Mouse (Mus musculus): ENCODE data around the gene Atp5b. TPM values are rescaled to one million over a fixed set of nuclear protein-coding genes. Genes with fewer than 3 reads are reported as not detected.

Gene Atp5b
- polyA plus RNA-seq (2015; fragmentation: Nextera tagmentation; extraction: Ambion mirVana): 2,423 and 2,704 TPM in 2 replicates

- 0% methylated on average over 33 of the region's 34 CpGs for WGBS
- Histone ChIP-seq H3K9me3 (ENCODE audit: control insufficient read depth, low read length) (no peaks in the 10 kb centered on the region), H3K27ac (ENCODE audit: low read depth, low read length) (peak within 1 kb of the TSS; percentile 87), H3K9ac (ENCODE audit: low read depth, low read length) (peak within 1 kb of the TSS; percentile 84), H3K36me3 (ENCODE audit: control insufficient read depth, insufficient read depth, low read length) (peaks cover 17% of the 10 kb centered on the region), H3K4me3 (ENCODE audit: low read length) (peak within 1 kb of the TSS; percentile 67), H3K4me2 (ENCODE audit: low read length) (peak within 1 kb of the TSS; percentile 80), H3K27me3 (replicated peaks; ENCODE audit: control insufficient read depth, insufficient read depth, low read length) (no peaks in the 10 kb centered on the region), H3K4me1 (ENCODE audit: control insufficient read depth, insufficient read depth, low read depth, low read length) (peaks cover 13% of the 10 kb centered on the region)
- ATAC-seq: peak; percentile 99
Observed at GRCm38 (mm10) chr10:128082880-128083421, at the start of gene Atp5b. TSS of gene Atp5b (plus strand) at chr10:128083273.

DNA sequence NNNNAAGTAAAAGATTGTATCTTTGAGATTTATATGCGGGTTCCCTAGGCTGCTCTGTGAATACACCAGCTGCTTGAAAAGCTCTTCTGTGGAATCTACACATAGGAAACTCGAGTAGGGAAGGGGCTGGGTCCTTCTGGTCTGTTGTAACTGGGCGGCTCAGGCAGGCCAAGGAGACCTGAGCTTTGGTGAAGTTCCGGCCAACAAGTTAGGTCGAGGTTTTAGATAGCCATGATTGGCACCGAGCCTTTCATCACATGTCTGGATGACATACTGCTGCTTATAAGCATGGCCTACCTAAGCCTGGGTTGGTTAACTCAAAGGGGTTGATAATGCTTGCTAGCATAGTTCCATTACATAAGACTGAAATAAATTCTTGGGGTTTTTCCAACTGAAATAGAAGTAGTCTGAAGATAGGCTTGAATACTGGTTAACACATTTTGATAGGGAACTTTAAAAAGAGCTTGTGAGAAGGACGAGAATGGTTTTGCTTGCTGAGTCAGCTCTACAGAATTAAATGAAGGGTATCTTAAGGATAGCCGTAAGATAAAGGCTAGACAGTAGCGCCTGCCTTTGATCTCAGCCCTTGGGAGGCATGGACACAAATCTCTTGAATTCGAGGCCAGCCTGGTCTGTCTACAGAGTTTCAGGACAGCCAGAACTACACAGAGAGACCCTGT lies 46.2 kb upstream of the Atp5b start:
- no peaks in the 10 kb centered on the region for H3K9me3 ChIP-seq (ENCODE audit: control insufficient read depth, low read length)
- no peak for ATAC-seq
- H3K9ac ChIP-seq (ENCODE audit: low read depth, low read length): peak overlapping the region; percentile 90
- no peak overlapping the region; the same call in 1 of the 2 replicates for H3K27ac ChIP-seq (ENCODE audit: low read depth, low read length)
- 7% methylated on average over 10 of the region's 10 CpGs for WGBS
- peaks cover 24% of the 10 kb centered on the region for H3K36me3 ChIP-seq (ENCODE audit: control insufficient read depth, insufficient read depth, low read length)
- H3K4me1 ChIP-seq (ENCODE audit: control insufficient read depth, insufficient read depth, low read depth, low read length): peaks cover 23% of the 10 kb centered on the region
- H3K4me3 ChIP-seq (ENCODE audit: low read length): peak overlapping the region; percentile 77
- H3K27me3 ChIP-seq (replicated peaks; ENCODE audit: control insufficient read depth, insufficient read depth, low read length): no peaks in the 10 kb centered on the region
- H3K4me2 ChIP-seq (ENCODE audit: low read length): peak overlapping the region; percentile 88

GRCm38 (mm10) chr10:128037921-128038320 lies 45.2 kb upstream of the Atp5b start:
- Histone ChIP-seq H3K4me3 (ENCODE audit: low read length) (no peak overlapping the region), H3K36me3 (ENCODE audit: control insufficient read depth, insufficient read depth, low read length) (peaks cover 24% of the 10 kb centered on the region), H3K4me1 (ENCODE audit: control insufficient read depth, insufficient read depth, low read depth, low read length) (peaks cover 23% of the 10 kb centered on the region), H3K27me3 (replicated peaks; ENCODE audit: control insufficient read depth, insufficient read depth, low read length) (no peaks in the 10 kb centered on the region), H3K4me2 (ENCODE audit: low read length) (peak overlapping the region; percentile 22; the same call in 1 of the 2 replicates), H3K27ac (ENCODE audit: low read depth, low read length) (no peak overlapping the region), H3K9me3 (ENCODE audit: control insufficient read depth, low read length) (no peaks in the 10 kb centered on the region), H3K9ac (ENCODE audit: low read depth, low read length) (no peak overlapping the region)
- no peak for ATAC-seq
- 59% methylated on average over 3 of the region's 3 CpGs for WGBS

DNA sequence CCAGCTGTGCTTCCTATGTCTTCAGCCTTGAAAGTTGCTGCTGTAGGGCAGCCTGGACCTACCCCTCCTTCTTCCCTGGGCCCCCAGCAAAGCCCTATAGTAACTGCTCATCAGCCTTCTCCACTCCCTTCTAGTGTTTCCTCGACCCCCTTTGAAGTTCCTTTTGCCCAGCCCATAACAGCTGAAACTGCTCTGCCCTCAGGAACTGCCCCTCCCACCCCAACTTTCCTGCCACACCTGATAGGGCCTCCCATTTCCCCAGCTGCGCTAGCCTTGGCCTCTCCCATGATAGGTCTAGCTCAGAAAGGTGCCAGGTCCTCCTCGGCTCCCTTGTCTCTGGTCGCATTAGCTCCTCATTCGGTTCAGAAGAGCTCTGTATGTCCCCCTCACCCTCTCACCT lies 43.9 kb upstream of the Atp5b start:
- H3K9ac ChIP-seq (ENCODE audit: low read depth, low read length): no peak overlapping the region
- H3K27ac ChIP-seq (ENCODE audit: low read depth, low read length): no peak overlapping the region
- peaks cover 26% of the 10 kb centered on the region for H3K36me3 ChIP-seq (ENCODE audit: control insufficient read depth, insufficient read depth, low read length)
- 74% methylated on average over 5 of the region's 5 CpGs for WGBS
- no peak for ATAC-seq
- H3K9me3 ChIP-seq (ENCODE audit: control insufficient read depth, low read length): no peaks in the 10 kb centered on the region
- H3K4me3 ChIP-seq (ENCODE audit: low read length): no peak overlapping the region
- no peaks in the 10 kb centered on the region for H3K27me3 ChIP-seq (replicated peaks; ENCODE audit: control insufficient read depth, insufficient read depth, low read length)
- peaks cover 23% of the 10 kb centered on the region for H3K4me1 ChIP-seq (ENCODE audit: control insufficient read depth, insufficient read depth, low read depth, low read length)
- H3K4me2 ChIP-seq (ENCODE audit: low read length): no peak overlapping the region

DNA sequence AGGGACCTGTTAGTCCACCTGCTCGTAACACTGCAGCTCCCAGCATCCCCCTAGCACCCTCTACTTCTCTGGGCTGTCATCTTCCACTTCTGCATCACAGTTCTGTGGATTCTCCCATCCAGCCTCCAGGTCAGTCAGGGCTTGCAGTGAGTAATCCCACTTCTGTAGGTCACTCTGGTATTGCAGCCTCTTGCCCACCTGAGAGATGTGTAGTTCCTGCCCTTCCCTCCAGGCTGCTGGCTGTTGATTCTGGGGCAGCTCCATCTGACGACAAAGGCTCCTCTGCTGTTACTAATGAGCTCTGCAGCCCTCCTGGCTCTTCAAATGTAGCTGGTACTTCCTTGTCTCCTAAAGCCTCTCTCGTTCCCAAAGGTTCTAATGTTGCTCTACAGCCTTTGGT lies 43.2 kb upstream of the Atp5b start:
- Histone ChIP-seq H3K9ac (ENCODE audit: low read depth, low read length) (no peak overlapping the region), H3K9me3 (ENCODE audit: control insufficient read depth, low read length) (no peaks in the 10 kb centered on the region), H3K36me3 (ENCODE audit: control insufficient read depth, insufficient read depth, low read length) (peaks cover 29% of the 10 kb centered on the region), H3K27ac (ENCODE audit: low read depth, low read length) (no peak overlapping the region), H3K4me3 (ENCODE audit: low read length) (no peak overlapping the region), H3K4me1 (ENCODE audit: control insufficient read depth, insufficient read depth, low read depth, low read length) (peaks cover 19% of the 10 kb centered on the region), H3K27me3 (replicated peaks; ENCODE audit: control insufficient read depth, insufficient read depth, low read length) (no peaks in the 10 kb centered on the region), H3K4me2 (ENCODE audit: low read length) (no peak overlapping the region)
- no peak for ATAC-seq
- 70% methylated on average over 3 of the region's 3 CpGs for WGBS

DNA sequence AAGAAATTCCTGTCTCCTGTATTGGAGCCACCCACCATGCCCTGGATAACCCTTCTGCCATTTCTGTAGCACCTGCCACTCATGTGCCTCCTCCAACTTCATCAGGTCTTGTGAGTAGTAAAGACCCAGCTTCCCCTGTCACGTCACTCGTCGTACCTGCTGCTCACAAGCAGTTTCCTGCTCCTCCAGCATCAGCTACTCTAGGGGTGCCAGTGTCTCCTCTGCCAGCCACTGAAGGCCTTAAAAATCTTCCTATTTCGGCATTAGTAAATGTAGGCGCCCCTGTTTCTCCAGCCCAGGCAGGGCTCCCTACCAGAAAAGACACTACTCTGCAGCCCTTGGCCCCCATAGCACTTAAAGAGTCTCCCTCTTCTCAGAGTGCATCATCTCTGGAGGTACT lies 42.8 kb upstream of the Atp5b start:
- Histone ChIP-seq H3K27me3 (replicated peaks; ENCODE audit: control insufficient read depth, insufficient read depth, low read length) (no peaks in the 10 kb centered on the region), H3K9me3 (ENCODE audit: control insufficient read depth, low read length) (no peaks in the 10 kb centered on the region), H3K9ac (ENCODE audit: low read depth, low read length) (no peak overlapping the region), H3K4me3 (ENCODE audit: low read length) (no peak overlapping the region), H3K27ac (ENCODE audit: low read depth, low read length) (no peak overlapping the region), H3K36me3 (ENCODE audit: control insufficient read depth, insufficient read depth, low read length) (peaks cover 31% of the 10 kb centered on the region), H3K4me1 (ENCODE audit: control insufficient read depth, insufficient read depth, low read depth, low read length) (peaks cover 18% of the 10 kb centered on the region), H3K4me2 (ENCODE audit: low read length) (no peak overlapping the region)
- WGBS: 98% methylated on average over 5 of the region's 5 CpGs
- ATAC-seq: no peak

DNA sequence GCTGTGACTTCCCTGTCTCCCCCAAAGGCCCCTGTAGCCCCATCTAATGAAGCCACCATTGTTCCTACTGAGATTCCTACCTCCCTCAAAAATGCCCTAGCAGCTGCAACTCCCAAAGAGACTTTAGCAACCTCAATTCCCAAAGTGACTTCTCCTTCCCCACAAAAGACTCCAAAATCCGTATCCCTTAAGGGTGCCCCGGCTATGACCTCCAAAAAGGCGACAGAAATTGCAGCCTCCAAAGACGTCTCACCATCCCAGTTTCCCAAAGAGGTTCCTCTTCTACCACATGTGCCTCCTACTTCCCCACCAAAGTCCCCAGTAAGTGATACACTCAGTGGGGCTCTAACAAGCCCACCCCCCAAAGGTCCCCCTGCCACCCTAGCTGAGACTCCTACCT lies 41.4 kb upstream of the Atp5b start:
- Histone ChIP-seq H3K27me3 (replicated peaks; ENCODE audit: control insufficient read depth, insufficient read depth, low read length) (no peaks in the 10 kb centered on the region), H3K9me3 (ENCODE audit: control insufficient read depth, low read length) (no peaks in the 10 kb centered on the region), H3K4me1 (ENCODE audit: control insufficient read depth, insufficient read depth, low read depth, low read length) (peaks cover 18% of the 10 kb centered on the region), H3K27ac (ENCODE audit: low read depth, low read length) (no peak overlapping the region), H3K9ac (ENCODE audit: low read depth, low read length) (no peak overlapping the region), H3K4me3 (ENCODE audit: low read length) (no peak overlapping the region), H3K36me3 (ENCODE audit: control insufficient read depth, insufficient read depth, low read length) (peaks cover 43% of the 10 kb centered on the region), H3K4me2 (ENCODE audit: low read length) (no peak overlapping the region)
- no peak for ATAC-seq
- 79% methylated on average over 4 of the region's 4 CpGs for WGBS

- Histone ChIP-seq H3K9ac (ENCODE audit: low read depth, low read length) (no peak overlapping the region), H3K4me2 (ENCODE audit: low read length) (no peak overlapping the region), H3K9me3 (ENCODE audit: control insufficient read depth, low read length) (no peaks in the 10 kb centered on the region), H3K36me3 (ENCODE audit: control insufficient read depth, insufficient read depth, low read length) (peaks cover 49% of the 10 kb centered on the region), H3K4me1 (ENCODE audit: control insufficient read depth, insufficient read depth, low read depth, low read length) (peaks cover 10% of the 10 kb centered on the region), H3K4me3 (ENCODE audit: low read length) (no peak overlapping the region), H3K27me3 (replicated peaks; ENCODE audit: control insufficient read depth, insufficient read depth, low read length) (no peaks in the 10 kb centered on the region), H3K27ac (ENCODE audit: low read depth, low read length) (no peak overlapping the region)
- 100% methylated on average over 3 of the region's 3 CpGs for WGBS
- no peak for ATAC-seq
Observed at GRCm38 (mm10) chr10:128042466-128042865, 40.6 kb upstream of the Atp5b start.

DNA sequence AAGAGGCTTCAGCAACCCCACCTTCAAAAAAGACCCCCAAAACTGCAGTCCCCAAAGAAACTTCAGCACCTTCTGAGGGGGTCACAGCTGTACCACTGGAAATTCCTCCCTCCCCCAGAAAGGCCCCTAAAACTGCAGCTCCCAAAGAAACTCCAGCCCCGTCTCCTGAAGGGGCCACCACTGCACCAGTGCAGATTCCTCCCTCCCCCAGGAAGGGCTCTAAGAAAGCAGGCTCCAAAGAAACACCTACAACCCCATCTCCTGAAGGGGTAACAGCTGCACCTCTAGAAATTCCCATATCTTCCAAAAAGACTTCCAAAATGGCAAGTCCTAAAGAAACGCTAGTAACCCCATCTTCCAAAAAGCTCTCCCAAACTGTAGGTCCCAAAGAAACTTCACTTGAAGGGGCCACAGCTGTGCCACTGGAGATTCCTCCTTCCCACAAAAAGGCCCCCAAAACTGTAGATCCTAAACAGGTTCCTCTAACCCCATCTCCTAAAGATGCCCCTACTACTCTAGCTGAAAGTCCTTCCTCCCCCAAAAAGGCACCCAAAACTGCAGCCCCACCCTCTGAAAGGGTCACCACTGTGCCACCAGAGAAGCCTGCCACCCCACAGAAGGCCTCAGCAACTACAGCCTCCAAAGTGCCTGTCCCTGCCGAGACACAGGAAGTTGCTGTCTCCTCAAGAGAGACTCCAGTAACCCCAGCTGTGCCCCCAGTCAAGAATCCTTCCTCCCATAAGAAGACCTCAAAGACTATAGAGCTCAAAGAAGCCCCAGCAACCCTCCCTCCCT lies 39.8 kb upstream of the Atp5b start:
- H3K4me3 ChIP-seq (ENCODE audit: low read length): no peak overlapping the region
- H3K9ac ChIP-seq (ENCODE audit: low read depth, low read length): no peak overlapping the region
- 75% methylated on average over 3 of the region's 3 CpGs for WGBS
- no peaks in the 10 kb centered on the region for H3K9me3 ChIP-seq (ENCODE audit: control insufficient read depth, low read length)
- H3K36me3 ChIP-seq (ENCODE audit: control insufficient read depth, insufficient read depth, low read length): peaks cover 56% of the 10 kb centered on the region
- ATAC-seq: no peak
- no peak overlapping the region for H3K4me2 ChIP-seq (ENCODE audit: low read length)
- H3K27me3 ChIP-seq (replicated peaks; ENCODE audit: control insufficient read depth, insufficient read depth, low read length): no peaks in the 10 kb centered on the region
- peaks cover 4% of the 10 kb centered on the region for H3K4me1 ChIP-seq (ENCODE audit: control insufficient read depth, insufficient read depth, low read depth, low read length)
- no peak overlapping the region for H3K27ac ChIP-seq (ENCODE audit: low read depth, low read length)
